Comparison of ENCODE assay signal across 1 mouse cellular context in the genomic region with DNA sequence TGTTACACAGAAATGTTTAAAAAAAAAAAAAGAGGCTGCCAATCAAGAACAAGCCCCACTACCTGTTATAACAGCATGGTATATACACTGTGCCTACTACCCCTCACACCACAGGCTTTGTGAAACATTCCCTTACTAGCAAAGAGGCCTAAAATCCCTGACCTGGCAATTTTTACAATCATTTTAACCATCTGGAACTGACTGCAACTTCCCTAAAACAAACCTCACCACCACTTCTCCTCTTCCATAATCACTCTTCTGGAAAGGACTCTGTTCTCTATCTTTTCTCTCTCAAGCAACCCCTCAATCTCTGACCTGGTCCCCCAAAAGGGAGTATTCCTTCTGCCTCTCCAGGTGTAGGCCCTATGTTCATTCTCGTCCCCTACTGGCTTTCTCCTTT.
A peak's percentile ranks its signal among the peaks of the same experiment; 100 is the strongest.
TF ChIP-seq lines count a peak whose summit lies in the region.

No protein-coding gene starts in this region.

TF ChIP-seq in MEL, 35 proteins besides CTCF, POLR2A, EP300 and RAD21 (continued from another document):
- TF ChIP-seq SMC3 (IDR thresholded peaks at IDR 0.05; ENCODE audit: low read depth, low read length) (no peak), GABPA (IDR thresholded peaks at IDR 0.05; ENCODE audit: low read depth, low read length) (no peak), POLR2AphosphoS5 (IDR thresholded peaks at IDR 0.05; ENCODE audit: borderline replicate concordance, low read depth, low read length) (no peak), HCFC1 (IDR thresholded peaks at IDR 0.05; ENCODE audit: low read depth, low read length) (no peak), USF2 (IDR thresholded peaks at IDR 0.05; ENCODE audit: borderline replicate concordance in 1 of 2, insufficient read depth in 1 of 2, low read depth in 1 of 2, low read length in 2 of 2) (no peak), CHD2 (IDR thresholded peaks at IDR 0.05; ENCODE audit: low read length) (no peak), MYC (IDR thresholded peaks at IDR 0.05; ENCODE audit: low read depth, low read length) (no peak), ZC3H11A (IDR thresholded peaks at IDR 0.05; ENCODE audit: low read depth, low read length) (no peak), TAL1 (IDR thresholded peaks at IDR 0.05; ENCODE audit: low read length) (peak; percentile 84), TCF12 (IDR thresholded peaks at IDR 0.05; ENCODE audit: low read depth, low read length) (no peak; the same call in 1 of the 2 replicates), NELFE (IDR thresholded peaks at IDR 0.05; ENCODE audit: low read depth, low read length) (no peak)
